Mouse (Mus musculus): Measurements from ENCODE around the gene Agfg2. TPM values are rescaled to one million over a fixed set of nuclear protein-coding genes. Genes with fewer than 3 reads are reported as not detected.
A peak's percentile ranks its signal among the peaks of the same experiment; 100 is the strongest.

Agfg2 gene
- polyA plus RNA-seq, 1 experiment from 2014 or later = 21.7 TPM

DNA sequence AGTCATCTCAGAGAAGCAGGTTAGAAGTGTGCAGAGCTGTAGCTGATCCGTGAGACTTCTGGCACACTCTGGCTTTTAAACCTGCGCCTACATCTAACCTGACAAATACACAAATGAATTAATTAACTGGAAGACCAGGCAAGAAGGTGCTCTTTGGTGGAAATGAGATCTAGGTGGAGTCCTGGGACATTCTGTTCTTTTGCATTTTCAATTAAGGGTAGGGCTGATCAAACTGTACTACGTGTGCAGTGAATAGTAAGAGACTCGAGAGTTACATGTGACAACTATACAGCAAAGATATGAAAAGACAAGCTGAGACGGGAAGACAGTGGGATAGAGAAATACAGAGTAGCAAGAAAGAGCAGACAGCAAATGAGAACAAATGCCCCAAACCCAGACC lies 28.9 kb upstream of the Agfg2 start:
- no peak overlapping the region for H3K4me3 ChIP-seq (ENCODE audit: low read length)
- WGBS = 83% methylated on average over 5 of the region's 5 CpGs
- no peak overlapping the region for H3K9ac ChIP-seq (ENCODE audit: low read depth, low read length)
- H3K4me1 ChIP-seq (ENCODE audit: control insufficient read depth, insufficient read depth, low read depth, low read length) = no peaks in the 10 kb centered on the region
- H3K36me3 ChIP-seq (ENCODE audit: control insufficient read depth, insufficient read depth, low read length) = no peaks in the 10 kb centered on the region
- H3K4me2 ChIP-seq (ENCODE audit: low read length) = no peak overlapping the region
- H3K27ac ChIP-seq (ENCODE audit: low read depth, low read length) = no peak overlapping the region
- no peak for ATAC-seq
- H3K27me3 ChIP-seq (replicated peaks; ENCODE audit: control insufficient read depth, insufficient read depth, low read length) = no peaks in the 10 kb centered on the region
- H3K9me3 ChIP-seq (ENCODE audit: control insufficient read depth, low read length) = no peaks in the 10 kb centered on the region

DNA sequence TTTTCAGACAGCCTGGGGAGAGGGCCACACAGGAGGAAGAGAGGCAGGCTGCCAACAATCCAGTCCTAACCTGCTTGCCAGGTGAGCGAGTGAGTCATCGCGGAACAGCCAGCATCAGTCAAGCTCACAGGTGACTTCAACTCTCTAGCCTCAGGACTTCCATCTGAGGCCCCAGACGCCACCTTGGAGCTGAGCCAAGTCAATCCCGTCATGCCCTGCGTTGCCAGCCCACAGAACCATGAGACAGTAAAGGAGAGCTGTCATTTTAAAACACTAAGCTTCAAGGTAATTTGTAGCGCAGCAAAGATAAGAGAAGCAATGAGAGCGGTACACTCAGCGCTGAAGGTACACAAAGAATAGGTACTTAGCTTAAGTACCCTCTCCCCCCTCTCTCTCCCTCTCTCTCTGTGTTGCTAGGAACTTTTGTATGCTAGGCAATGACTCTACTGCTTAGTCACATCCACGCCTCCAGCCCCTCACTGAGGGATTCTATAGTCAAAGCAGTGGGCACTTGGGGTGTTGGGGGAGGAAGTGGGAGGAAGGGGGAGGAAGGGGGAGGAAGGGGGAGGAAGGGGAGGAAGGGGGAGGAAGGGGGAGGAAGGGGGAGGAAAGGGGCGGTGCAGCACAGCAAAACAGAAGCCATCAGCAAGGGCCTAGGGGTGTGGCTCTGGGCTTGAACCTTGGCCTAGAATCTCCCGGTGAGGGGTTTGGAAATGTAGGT lies 22.5 kb upstream of the Agfg2 start:
- WGBS = 46% methylated on average over 12 of the region's 12 CpGs
- no peak overlapping the region for H3K27ac ChIP-seq (ENCODE audit: low read depth, low read length)
- H3K4me1 ChIP-seq (ENCODE audit: control insufficient read depth, insufficient read depth, low read depth, low read length) = no peaks in the 10 kb centered on the region
- H3K4me3 ChIP-seq (ENCODE audit: low read length) = no peak overlapping the region
- 0 out of 2 replicates have a peak overlapping the region, but pooled peaks have one; percentile 22 for H3K4me2 ChIP-seq (ENCODE audit: low read length)
- no peaks in the 10 kb centered on the region for H3K27me3 ChIP-seq (replicated peaks; ENCODE audit: control insufficient read depth, insufficient read depth, low read length)
- no peaks in the 10 kb centered on the region for H3K9me3 ChIP-seq (ENCODE audit: control insufficient read depth, low read length)
- no peaks in the 10 kb centered on the region for H3K36me3 ChIP-seq (ENCODE audit: control insufficient read depth, insufficient read depth, low read length)
- ATAC-seq = no peak
- H3K9ac ChIP-seq (ENCODE audit: low read depth, low read length) = no peak overlapping the region

DNA sequence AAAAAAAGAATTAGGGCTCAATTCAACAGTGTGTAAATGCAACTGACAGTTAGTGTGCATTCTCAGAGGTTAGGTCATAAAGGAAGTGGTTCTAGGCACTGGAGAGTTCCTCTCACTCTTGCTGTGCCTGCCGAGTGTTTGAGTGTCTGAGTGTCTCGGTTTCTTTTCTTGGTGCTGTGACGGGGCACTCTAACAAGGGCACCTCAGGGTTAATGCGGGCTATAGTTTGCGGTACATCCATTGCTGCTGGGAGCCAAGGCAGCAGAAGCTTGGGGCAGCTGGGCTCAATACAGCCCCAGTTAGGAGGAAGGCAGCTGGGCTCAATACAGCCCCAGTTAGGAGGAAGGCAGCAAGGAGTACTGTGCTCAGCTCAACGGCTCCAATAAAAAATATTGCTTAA lies 20.7 kb upstream of the Agfg2 start:
- H3K9me3 ChIP-seq (ENCODE audit: control insufficient read depth, low read length) = no peaks in the 10 kb centered on the region
- no peak overlapping the region for H3K27ac ChIP-seq (ENCODE audit: low read depth, low read length)
- ATAC-seq = no peak
- H3K36me3 ChIP-seq (ENCODE audit: control insufficient read depth, insufficient read depth, low read length) = no peaks in the 10 kb centered on the region
- WGBS = 60% methylated on average over 6 of the region's 6 CpGs
- H3K9ac ChIP-seq (ENCODE audit: low read depth, low read length) = no peak overlapping the region
- H3K27me3 ChIP-seq (replicated peaks; ENCODE audit: control insufficient read depth, insufficient read depth, low read length) = no peaks in the 10 kb centered on the region
- H3K4me1 ChIP-seq (ENCODE audit: control insufficient read depth, insufficient read depth, low read depth, low read length) = no peaks in the 10 kb centered on the region
- no peak overlapping the region for H3K4me2 ChIP-seq (ENCODE audit: low read length)
- no peak overlapping the region for H3K4me3 ChIP-seq (ENCODE audit: low read length)

DNA sequence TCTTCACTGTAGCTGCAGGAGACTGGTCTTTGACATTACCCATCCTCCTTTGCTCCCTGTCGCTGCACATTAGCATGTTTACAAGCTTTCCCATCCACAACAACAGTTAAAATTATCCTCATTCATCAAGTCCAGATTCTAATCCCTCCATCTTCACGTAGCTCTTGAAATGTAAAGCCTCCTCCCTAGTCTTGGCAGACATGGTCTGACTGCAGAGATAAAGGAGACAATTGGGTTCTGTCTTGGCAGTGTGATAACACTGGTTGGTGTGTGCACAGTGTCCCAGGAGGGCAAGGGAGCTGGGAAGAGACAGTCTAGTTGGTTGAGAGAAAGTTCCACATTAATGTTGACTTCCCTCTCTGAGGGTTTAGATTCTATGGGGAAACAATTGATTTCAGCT lies 15.3 kb upstream of the Agfg2 start:
- H3K27me3 ChIP-seq (replicated peaks; ENCODE audit: control insufficient read depth, insufficient read depth, low read length) = no peaks in the 10 kb centered on the region
- no peak for ATAC-seq
- H3K4me3 ChIP-seq (ENCODE audit: low read length) = no peak overlapping the region
- no peak overlapping the region for H3K9ac ChIP-seq (ENCODE audit: low read depth, low read length)
- H3K9me3 ChIP-seq (ENCODE audit: control insufficient read depth, low read length) = no peaks in the 10 kb centered on the region
- H3K4me2 ChIP-seq (ENCODE audit: low read length) = no peak overlapping the region
- WGBS = 49% methylated on average over 2 of the region's 2 CpGs
- H3K36me3 ChIP-seq (ENCODE audit: control insufficient read depth, insufficient read depth, low read length) = no peaks in the 10 kb centered on the region
- H3K27ac ChIP-seq (ENCODE audit: low read depth, low read length) = no peak overlapping the region
- no peaks in the 10 kb centered on the region for H3K4me1 ChIP-seq (ENCODE audit: control insufficient read depth, insufficient read depth, low read depth, low read length)

DNA sequence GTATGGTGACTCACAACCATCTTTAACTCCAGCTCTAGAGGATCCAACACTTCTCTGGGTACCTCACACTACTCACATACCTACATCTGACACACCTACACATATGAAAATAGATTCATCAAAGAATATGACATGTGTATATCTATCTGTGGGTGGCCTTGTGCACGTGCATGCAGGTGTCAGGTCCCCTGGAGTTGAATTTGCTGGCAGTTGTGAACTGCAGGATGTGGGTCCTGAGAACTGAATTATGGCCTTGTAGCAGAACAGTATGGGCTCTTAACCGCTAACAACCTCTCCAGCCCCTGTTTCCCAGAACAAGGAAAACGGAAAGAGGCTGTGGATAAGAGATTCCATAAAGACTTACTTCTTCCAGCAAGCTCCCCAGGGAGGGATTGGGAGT lies 14.6 kb upstream of the Agfg2 start:
- Histone ChIP-seq H3K4me3 (ENCODE audit: low read length) (no peak overlapping the region), H3K4me2 (ENCODE audit: low read length) (no peak overlapping the region), H3K27me3 (replicated peaks; ENCODE audit: control insufficient read depth, insufficient read depth, low read length) (no peaks in the 10 kb centered on the region), H3K9me3 (ENCODE audit: control insufficient read depth, low read length) (no peaks in the 10 kb centered on the region), H3K9ac (ENCODE audit: low read depth, low read length) (no peak overlapping the region), H3K27ac (ENCODE audit: low read depth, low read length) (no peak overlapping the region), H3K36me3 (ENCODE audit: control insufficient read depth, insufficient read depth, low read length) (no peaks in the 10 kb centered on the region), H3K4me1 (ENCODE audit: control insufficient read depth, insufficient read depth, low read depth, low read length) (no peaks in the 10 kb centered on the region)
- WGBS = 79% methylated on average over 3 of the region's 3 CpGs
- ATAC-seq = no peak

DNA sequence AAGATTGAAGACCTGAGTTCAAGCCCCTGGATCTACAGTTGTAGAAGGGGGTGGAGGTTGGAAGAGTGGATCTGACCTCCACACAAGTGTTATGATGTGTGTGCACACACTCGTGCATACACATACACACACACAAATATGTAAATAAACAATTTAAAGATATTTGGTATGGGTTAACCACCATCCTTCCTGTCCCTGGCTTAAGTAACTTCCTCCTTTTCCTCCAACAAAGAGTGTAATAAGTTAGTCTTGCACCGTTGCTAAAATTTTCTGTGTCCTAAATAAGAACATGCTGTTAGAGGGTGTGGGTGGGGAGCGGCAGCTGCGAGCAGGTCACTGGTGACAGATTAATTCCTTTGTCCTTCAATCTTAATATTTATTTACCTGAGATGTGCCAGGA lies 11.4 kb upstream of the Agfg2 start:
- Histone ChIP-seq H3K4me3 (ENCODE audit: low read length) (no peak overlapping the region), H3K27me3 (replicated peaks; ENCODE audit: control insufficient read depth, insufficient read depth, low read length) (no peaks in the 10 kb centered on the region), H3K9me3 (ENCODE audit: control insufficient read depth, low read length) (no peaks in the 10 kb centered on the region), H3K9ac (ENCODE audit: low read depth, low read length) (no peak overlapping the region), H3K4me2 (ENCODE audit: low read length) (no peak overlapping the region), H3K27ac (ENCODE audit: low read depth, low read length) (no peak overlapping the region), H3K4me1 (ENCODE audit: control insufficient read depth, insufficient read depth, low read depth, low read length) (no peaks in the 10 kb centered on the region), H3K36me3 (ENCODE audit: control insufficient read depth, insufficient read depth, low read length) (no peaks in the 10 kb centered on the region)
- WGBS = 86% methylated on average over 4 of the region's 4 CpGs
- no peak for ATAC-seq

DNA sequence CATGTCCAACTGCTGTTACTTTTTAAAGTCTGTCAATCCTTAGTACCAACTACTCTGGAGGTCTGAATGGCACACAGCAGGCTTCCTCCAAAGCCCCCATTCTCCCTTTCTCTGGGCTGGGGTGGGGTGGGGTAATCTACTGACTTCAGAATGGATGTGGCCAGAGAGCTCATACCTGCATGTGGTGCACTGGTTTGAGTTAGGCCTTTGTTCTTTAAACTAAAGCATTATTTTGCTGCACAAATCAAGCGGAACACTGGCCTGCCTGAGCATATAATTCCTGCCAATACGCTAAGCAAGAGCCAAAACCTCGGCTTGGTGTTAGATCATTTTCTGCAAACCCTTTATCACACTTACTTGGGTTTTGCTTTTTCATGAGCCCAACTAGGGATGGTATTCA lies 10.3 kb upstream of the Agfg2 start:
- Histone ChIP-seq H3K27me3 (replicated peaks; ENCODE audit: control insufficient read depth, insufficient read depth, low read length) (no peaks in the 10 kb centered on the region), H3K9me3 (ENCODE audit: control insufficient read depth, low read length) (no peaks in the 10 kb centered on the region), H3K36me3 (ENCODE audit: control insufficient read depth, insufficient read depth, low read length) (no peaks in the 10 kb centered on the region), H3K4me2 (ENCODE audit: low read length) (no peak overlapping the region), H3K4me1 (ENCODE audit: control insufficient read depth, insufficient read depth, low read depth, low read length) (no peaks in the 10 kb centered on the region), H3K4me3 (ENCODE audit: low read length) (no peak overlapping the region), H3K27ac (ENCODE audit: low read depth, low read length) (no peak overlapping the region), H3K9ac (ENCODE audit: low read depth, low read length) (no peak overlapping the region)
- 39% methylated on average over 3 of the region's 3 CpGs for WGBS
- no peak for ATAC-seq

DNA sequence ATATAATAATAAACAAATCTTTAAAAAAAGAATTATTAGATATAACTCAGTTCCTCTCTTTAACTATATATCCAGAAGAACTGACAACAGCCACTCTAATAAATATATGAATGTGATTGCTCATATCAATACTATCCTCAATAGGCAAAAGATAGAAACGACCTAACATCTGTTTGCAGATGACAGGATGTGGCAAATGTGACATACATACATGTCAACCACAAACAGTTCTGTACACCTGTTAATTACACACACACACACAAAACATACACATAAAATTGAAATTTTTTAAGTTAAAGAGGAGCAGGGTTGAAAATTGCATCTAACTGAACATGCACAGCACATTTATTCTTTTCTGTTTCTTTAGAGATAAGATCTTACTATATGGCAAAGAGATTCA lies 7.4 kb upstream of the Agfg2 start:
- Histone ChIP-seq H3K9ac (ENCODE audit: low read depth, low read length) (no peak overlapping the region), H3K27ac (ENCODE audit: low read depth, low read length) (no peak overlapping the region), H3K9me3 (ENCODE audit: control insufficient read depth, low read length) (no peaks in the 10 kb centered on the region), H3K4me1 (ENCODE audit: control insufficient read depth, insufficient read depth, low read depth, low read length) (no peaks in the 10 kb centered on the region), H3K27me3 (replicated peaks; ENCODE audit: control insufficient read depth, insufficient read depth, low read length) (no peaks in the 10 kb centered on the region), H3K4me3 (ENCODE audit: low read length) (no peak overlapping the region), H3K36me3 (ENCODE audit: control insufficient read depth, insufficient read depth, low read length) (no peaks in the 10 kb centered on the region), H3K4me2 (ENCODE audit: low read length) (no peak overlapping the region)
- no peak for ATAC-seq
- WGBS = 83% methylated on average over 1 of the region's 1 CpGs

DNA sequence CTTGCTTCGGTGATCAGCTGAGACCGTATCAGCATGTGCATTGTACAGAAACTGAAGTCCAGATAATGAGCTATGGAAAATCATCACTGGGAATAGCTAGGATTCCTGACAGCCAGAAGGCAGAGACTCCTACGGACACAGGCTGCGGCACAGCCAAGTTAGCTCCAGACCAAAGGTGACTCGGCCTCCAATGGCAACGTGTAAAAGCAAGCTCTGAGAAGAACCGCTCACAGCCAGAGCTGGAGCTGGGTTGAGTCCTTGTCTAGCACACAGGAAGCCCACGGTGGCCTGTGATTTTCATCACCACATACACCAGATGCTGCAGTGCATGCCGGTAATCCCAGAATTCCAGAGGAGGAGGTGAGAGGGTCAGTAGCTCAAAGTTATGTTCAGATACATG lies 6.0 kb upstream of the Agfg2 start:
- Histone ChIP-seq H3K4me2 (ENCODE audit: low read length) (no peak overlapping the region), H3K9me3 (ENCODE audit: control insufficient read depth, low read length) (no peaks in the 10 kb centered on the region), H3K4me1 (ENCODE audit: control insufficient read depth, insufficient read depth, low read depth, low read length) (no peaks in the 10 kb centered on the region), H3K9ac (ENCODE audit: low read depth, low read length) (no peak overlapping the region), H3K27me3 (replicated peaks; ENCODE audit: control insufficient read depth, insufficient read depth, low read length) (no peaks in the 10 kb centered on the region), H3K36me3 (ENCODE audit: control insufficient read depth, insufficient read depth, low read length) (no peaks in the 10 kb centered on the region), H3K27ac (ENCODE audit: low read depth, low read length) (no peak overlapping the region), H3K4me3 (ENCODE audit: low read length) (no peak overlapping the region)
- ATAC-seq = no peak
- WGBS = 67% methylated on average over 9 of the region's 9 CpGs

DNA sequence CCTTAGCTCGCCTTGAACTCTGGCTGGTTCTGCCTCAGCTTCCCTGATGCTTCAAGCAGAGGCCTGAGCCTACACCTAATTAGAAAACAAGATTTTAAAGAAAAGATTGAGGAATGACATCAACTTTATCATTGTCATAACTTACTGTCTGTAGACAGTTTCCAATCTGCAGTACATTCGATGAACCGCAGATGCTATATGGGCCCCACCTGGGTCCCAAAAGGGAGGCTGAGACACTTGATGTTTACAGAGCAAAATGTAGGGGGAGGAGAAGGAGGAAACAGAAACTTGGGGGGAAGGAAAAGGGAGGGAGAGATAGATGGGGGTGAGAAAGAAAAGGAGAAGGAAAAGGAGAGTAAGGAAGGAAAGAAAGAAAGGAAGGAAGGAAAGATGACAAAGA lies 5.4 kb upstream of the Agfg2 start:
- Histone ChIP-seq H3K36me3 (ENCODE audit: control insufficient read depth, insufficient read depth, low read length) (no peaks in the 10 kb centered on the region), H3K27me3 (replicated peaks; ENCODE audit: control insufficient read depth, insufficient read depth, low read length) (no peaks in the 10 kb centered on the region), H3K9ac (ENCODE audit: low read depth, low read length) (no peak overlapping the region; the same call in 1 of the 2 replicates), H3K4me3 (ENCODE audit: low read length) (no peak overlapping the region), H3K4me2 (ENCODE audit: low read length) (no peak overlapping the region), H3K27ac (ENCODE audit: low read depth, low read length) (no peak overlapping the region), H3K4me1 (ENCODE audit: control insufficient read depth, insufficient read depth, low read depth, low read length) (no peaks in the 10 kb centered on the region; the same call in 1 of the 2 replicates), H3K9me3 (ENCODE audit: control insufficient read depth, low read length) (no peaks in the 10 kb centered on the region)
- WGBS = 87% methylated on average over 3 of the region's 3 CpGs
- ATAC-seq = no peak
